Mouse (Mus musculus) cerebellum, adult 2 months (tissue): Measurements from ENCODE around the gene Sla2. TPM values are rescaled to one million over a fixed set of nuclear protein-coding genes. Genes with fewer than 3 reads are reported as not detected.

Source experiments
- DNase-seq, 2 experiments: peaks; one replicate each; pipeline ENCODE4 v3.0.0; 2021
- H3K27ac ChIP-seq: fragments of 200-500 bp; 2 replicates; pipeline ENCODE4 v1.5.1; 2012; ENCODE audit warnings: low read length, control low read depth, inconsistent platforms; ENCODE audit not compliant: insufficient read depth
- H3K27me3 ChIP-seq: fragments of 200-500 bp; 2 replicates; pipeline ENCODE4 v1.6.1; 2012; ENCODE audit warnings: inconsistent platforms, mild to moderate bottlenecking, low read length, moderate library complexity; ENCODE audit not compliant: control insufficient read depth, insufficient read depth
- H3K4me1 ChIP-seq: fragments of 200-500 bp; 2 replicates; pipeline ENCODE4 v1.6.1; 2011; ENCODE audit warnings: low read length; ENCODE audit not compliant: control insufficient read depth, insufficient read depth
- H3K4me3 ChIP-seq: fragments of 200-500 bp; replicated peaks from 2 replicates; pipeline ENCODE3; 2011; ENCODE audit warnings: mild to moderate bottlenecking, low read depth, low read length, control low read depth; ENCODE audit not compliant: insufficient read depth
- CTCF ChIP-seq: fragments of 200-500 bp; IDR thresholded peaks from 2 replicates; pipeline ENCODE4 v1.5.1; 2011; ENCODE audit warnings: low read depth, mild to moderate bottlenecking, control low read depth, low read length, moderate library complexity, borderline replicate concordance; ENCODE audit not compliant: insufficient read depth
- POLR2A ChIP-seq: fragments of 200-500 bp; IDR thresholded peaks from 2 replicates; pipeline ENCODE4 v1.6.1; 2011; ENCODE audit warnings: low read length, control low read depth, borderline replicate concordance; ENCODE audit not compliant: insufficient read depth
- WGBS: fragments of 180-500 bp; shearing (Covaris S2); methylation state at CpG from one replicate; pipeline ENCODE4 v1.1.7; 2018; 5-methylcytosine and 5-hydroxymethylcytosine counted together
- polyA plus RNA-seq: library from polyadenylated mRNA; depleted of rRNA; stranded (reverse); fragments of >200 nt; gene quantifications from 2 replicates; pipeline ENCODE4 v1.2.3, GENCODE M21; 2012

Sla2 gene
- polyA plus RNA-seq, 1 experiment, result 0.07 TPM

GRCm38 (mm10) chr2:156884396-156885211 lies 2.4 kb downstream of the Sla2 start:
- WGBS, result 77% methylated on average over 10 of the region's 10 CpGs
- Histone ChIP-seq H3K4me3 (no peak overlapping the region), H3K27ac (no peak overlapping the region), H3K4me1 (peaks cover 10% of the 10 kb centered on the region), H3K27me3 (no peaks in the 10 kb centered on the region)
- DNase-seq, result no peak
- no peak for TF ChIP-seq POLR2A
- TF ChIP-seq CTCF, result no peak

- 75% methylated on average over 10 of the region's 10 CpGs for WGBS
- Histone ChIP-seq H3K4me1 (peaks cover 29% of the 10 kb centered on the region), H3K4me3 (no peak overlapping the region), H3K27me3 (no peaks in the 10 kb centered on the region), H3K27ac (no peak overlapping the region)
- TF ChIP-seq POLR2A (no peak), CTCF (no peak)
- no peak for DNase-seq
These were observed 4.5 kb downstream of the Sla2 start for GRCm38 (mm10) chr2:156882431-156883001.

- 34% methylated on average over 3 of the region's 3 CpGs for WGBS
- Histone ChIP-seq H3K4me3 (no peak overlapping the region), H3K4me1 (peaks cover 49% of the 10 kb centered on the region), H3K27me3 (no peaks in the 10 kb centered on the region), H3K27ac (no peak overlapping the region)
- no peak for DNase-seq
- TF ChIP-seq CTCF (no peak), POLR2A (no peak)
These were observed 7.5 kb downstream of the Sla2 start for GRCm38 (mm10) chr2:156879541-156879940.

- no peaks in the 10 kb centered on the region for H3K27me3 ChIP-seq
- no peak for TF ChIP-seq CTCF
- no peak for TF ChIP-seq POLR2A
- WGBS, result 36% methylated on average over 9 of the region's 9 CpGs
- DNase-seq, result no peak
- peaks cover 62% of the 10 kb centered on the region for H3K4me1 ChIP-seq
- H3K4me3 ChIP-seq, result no peak overlapping the region
- H3K27ac ChIP-seq, result no peak overlapping the region
These were observed 9.3 kb downstream of the Sla2 start for GRCm38 (mm10) chr2:156877726-156878125.

- peak overlapping the region; percentile 88 for H3K27ac ChIP-seq
- 30% methylated on average over 4 of the region's 4 CpGs for WGBS
- DNase-seq, result peak; percentile 92 to 97
- H3K27me3 ChIP-seq, result no peaks in the 10 kb centered on the region
- TF ChIP-seq CTCF (no peak), POLR2A (no peak)
- peaks cover 62% of the 10 kb centered on the region for H3K4me1 ChIP-seq
- H3K4me3 ChIP-seq, result no peak overlapping the region
These were observed 12.1 kb downstream of the Sla2 start for GRCm38 (mm10) chr2:156874760-156875510.

GRCm38 (mm10) chr2:156874047-156874759 lies 12.8 kb downstream of the Sla2 start:
- H3K27ac ChIP-seq, result peak overlapping the region; percentile 88
- TF ChIP-seq CTCF (no peak), POLR2A (0 out of 2 replicates have a peak, but pooled peaks have one; percentile 23)
- no peak overlapping the region for H3K4me3 ChIP-seq
- H3K4me1 ChIP-seq, result peaks cover 56% of the 10 kb centered on the region
- 34% methylated on average over 8 of the region's 8 CpGs for whole genome bisulfite sequencing
- DNase-seq, result no peak
- no peaks in the 10 kb centered on the region for H3K27me3 ChIP-seq

GRCm38 (mm10) chr2:156873629-156874028 lies 13.4 kb downstream of the Sla2 start:
- peak overlapping the region; percentile 88 for H3K27ac ChIP-seq
- 6% methylated on average over 5 of the region's 5 CpGs for WGBS

More at GRCm38 (mm10) chr2:156873629-156874028, 13.4 kb downstream of the Sla2 start:
- no peak overlapping the region for H3K4me3 ChIP-seq
- peaks cover 53% of the 10 kb centered on the region for H3K4me1 ChIP-seq
- peak; percentile 77 to 78 for DNase-seq
- peak; percentile 87 for TF ChIP-seq CTCF
- no peak for TF ChIP-seq POLR2A
- no peaks in the 10 kb centered on the region for H3K27me3 ChIP-seq
